Mouse (Mus musculus) CD4-positive helper T cell, adult 2 months (primary cell): ENCODE measurements around the gene Slc1a5.

Experiments
- DNase-seq: peaks from one replicate; pipeline ENCODE4 v3.0.0-alpha.2; 2012; ENCODE audit warnings: low read depth, missing footprints, low spot score

Gene Slc1a5

DNA sequence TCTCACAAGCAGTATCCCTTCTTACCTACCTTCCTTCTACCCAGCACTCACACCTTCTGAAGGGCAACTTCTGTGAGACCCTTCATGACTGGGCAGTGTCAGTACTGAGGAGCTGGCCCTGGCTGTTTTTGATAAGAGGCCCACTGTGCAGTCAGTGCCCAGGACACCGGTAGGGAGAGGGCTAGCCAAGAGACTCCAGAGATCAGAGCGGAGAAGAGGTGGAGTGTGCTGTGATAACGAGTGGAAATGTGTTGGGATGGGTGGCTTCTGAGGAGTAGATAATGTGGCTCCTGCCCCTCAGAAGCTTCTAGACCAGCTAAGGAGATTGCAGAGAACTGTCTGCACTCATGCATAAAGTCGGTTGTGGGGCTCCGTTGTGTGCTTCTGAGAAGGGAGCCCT is 38.7 kb downstream of the Slc1a5 start:
- DNase-seq: no peak

DNA sequence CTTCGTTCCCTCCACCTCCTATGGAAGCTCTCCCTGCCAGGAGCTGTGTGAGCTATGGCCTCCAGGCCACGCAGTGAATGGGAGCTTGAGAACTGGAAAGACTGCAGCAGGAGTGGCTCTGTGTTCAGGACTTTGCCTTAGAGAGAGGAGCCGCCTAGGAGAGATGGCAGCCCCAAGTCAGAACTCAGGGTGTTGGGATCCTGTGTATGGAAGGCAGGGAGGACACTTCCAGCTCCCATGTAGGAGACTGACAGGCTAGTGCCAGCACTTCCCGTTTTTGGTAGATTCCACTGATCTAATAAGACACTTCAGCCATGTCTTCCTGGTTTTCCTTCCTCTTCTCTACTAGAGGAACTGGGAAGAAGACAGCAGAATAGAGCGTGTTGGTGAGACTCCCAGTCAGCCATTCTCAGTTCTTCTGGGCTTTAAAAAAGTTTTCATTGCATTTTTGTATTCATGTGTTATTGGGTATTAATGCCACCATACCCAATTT is 39.2 kb downstream of the Slc1a5 start:
- no peak for DNase-seq

DNA sequence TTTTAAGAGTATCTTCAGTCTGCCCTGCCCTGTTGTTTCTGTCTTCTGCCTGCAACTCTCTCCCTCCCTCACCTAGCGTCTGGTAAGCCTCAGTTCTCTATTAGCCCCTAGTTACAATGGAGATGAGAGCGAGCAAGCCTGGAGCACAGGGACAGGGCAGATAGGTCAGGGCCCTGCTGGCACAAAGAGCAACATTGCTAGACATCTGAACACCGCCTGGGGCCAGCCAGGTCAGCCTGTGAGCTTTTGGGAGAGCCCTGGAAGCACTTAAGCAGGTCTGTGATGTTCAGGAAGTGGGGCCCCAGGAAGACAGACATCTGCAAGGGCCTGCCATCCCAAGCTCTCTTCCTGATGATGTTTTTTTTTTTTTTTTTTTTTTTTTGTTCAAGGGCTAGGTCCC is 40.0 kb downstream of the Slc1a5 start:
- no peak for DNase-seq

DNA sequence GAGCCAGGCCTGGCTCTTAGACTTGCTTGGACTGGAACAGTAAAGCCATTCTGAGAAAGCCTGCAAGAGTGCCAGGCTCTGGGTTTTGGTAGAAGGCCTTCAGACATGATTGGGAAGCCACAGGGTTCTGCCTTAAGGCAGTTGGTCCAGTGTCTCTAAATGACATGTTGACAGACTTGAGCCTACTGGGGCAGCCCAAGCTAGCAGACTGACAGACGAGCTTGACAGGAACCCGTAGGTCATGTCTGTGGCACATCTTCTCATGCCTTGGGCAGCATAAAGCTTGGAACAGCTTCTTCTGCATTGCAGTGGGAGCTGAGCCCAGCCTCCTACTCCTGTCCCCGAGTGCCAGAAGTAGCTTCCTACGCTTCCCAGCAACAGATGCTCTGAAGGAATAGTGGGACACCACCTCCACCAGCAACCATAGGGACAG is 40.5 kb downstream of the Slc1a5 start:
- no peak for DNase-seq

DNA sequence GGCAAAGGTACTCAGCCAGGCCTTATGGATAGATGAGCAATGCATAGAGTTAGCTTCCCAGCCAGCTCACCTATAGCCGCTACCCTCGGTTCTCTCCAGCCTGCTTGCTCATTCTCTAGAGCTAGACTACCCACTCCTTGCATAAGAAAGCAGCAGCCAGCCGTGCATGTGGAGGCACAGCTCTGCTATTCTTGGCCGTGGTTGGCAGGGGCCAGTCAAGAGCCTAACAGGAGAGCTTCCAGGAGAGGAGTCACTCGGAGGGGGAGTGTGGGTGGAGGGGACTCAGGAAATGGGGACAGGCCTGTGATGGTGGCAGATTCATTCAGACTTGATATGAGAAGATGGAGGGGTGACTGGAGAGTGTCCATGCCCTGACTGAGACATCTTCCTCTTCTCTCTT is 42.6 kb downstream of the Slc1a5 start:
- no peak for DNase-seq

DNA sequence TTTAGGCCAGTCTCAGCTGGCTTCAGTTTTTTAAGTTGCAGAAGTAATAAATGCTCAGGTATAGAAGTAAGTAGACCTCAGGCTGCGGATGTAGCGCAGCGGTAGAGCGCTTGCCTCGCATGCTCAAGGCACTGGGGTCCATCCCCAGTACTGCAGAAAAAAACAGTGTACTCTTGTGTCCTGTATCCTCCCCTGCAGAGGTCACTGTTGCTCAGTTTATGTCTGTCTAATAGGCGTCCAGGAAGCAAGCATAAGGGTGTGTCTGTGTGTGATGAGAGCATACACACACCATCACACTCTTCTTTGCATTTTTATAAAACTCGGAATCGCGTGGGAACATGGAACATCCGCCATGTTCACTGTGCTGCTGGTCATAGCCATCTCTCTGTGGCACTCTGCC is 44.6 kb downstream of the Slc1a5 start:
- DNase-seq: peak; percentile 81

DNA sequence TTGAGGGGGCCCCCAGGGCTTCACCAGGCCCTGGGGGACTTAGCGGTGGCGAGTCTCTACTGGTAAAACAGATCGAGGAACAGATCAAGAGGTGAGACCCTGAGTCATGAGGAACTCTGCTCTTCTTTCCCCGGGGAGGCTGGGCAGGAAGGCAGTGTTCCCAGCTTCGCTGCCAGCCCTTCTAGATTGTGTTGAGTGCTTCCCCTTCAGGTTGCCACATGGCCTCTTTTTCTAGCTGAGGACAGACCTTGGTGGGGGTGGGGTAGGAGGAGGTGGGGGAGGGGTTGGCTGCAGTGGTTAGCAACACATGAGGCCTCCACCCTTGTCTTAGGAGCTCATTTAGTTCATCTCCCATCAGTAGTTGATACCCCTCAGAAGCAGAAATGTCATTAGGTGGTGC is 45.4 kb downstream of the Slc1a5 start:
- DNase-seq: no peak

DNA sequence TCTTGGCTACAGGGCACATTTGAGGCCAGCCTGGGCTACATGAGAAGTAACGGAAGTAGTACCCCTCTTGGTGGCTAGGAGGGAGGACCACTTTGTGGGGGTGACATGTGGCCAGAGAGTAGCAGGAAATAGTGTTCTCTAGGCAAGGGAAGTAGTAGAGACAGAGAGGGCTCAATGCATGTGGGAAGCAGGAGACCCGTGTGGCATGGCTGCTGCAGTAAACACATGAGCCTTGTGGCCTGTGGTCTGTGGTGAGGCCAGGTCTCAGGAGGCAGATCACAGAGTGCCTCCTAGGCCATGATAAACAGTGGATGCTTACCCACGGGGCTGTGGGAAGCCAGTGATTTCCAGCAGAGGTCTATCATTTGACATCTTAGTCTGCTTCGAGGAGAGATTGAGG is 46.1 kb downstream of the Slc1a5 start:
- peak; percentile 78 for DNase-seq

DNA sequence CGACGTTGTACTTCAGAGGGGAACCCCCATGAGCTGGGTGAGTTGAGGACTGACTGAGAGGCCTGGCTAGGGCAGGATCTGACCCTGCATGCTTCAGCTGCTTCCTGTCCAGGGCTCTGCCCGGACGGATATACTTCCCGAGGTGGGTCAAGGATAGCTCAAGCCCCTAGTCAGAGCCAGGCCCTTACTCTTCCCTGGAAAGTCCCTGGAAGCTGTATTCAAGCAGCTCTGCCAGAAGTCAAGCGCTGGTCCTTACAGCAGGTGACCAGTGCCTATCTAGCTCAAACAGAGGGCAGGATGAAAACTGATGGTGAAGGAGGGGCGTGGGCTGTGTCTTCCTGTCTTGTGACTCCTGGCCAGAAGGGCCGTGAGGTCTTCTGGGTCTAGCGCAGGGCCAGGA is 49.3 kb downstream of the Slc1a5 start:
- no peak for DNase-seq

DNA sequence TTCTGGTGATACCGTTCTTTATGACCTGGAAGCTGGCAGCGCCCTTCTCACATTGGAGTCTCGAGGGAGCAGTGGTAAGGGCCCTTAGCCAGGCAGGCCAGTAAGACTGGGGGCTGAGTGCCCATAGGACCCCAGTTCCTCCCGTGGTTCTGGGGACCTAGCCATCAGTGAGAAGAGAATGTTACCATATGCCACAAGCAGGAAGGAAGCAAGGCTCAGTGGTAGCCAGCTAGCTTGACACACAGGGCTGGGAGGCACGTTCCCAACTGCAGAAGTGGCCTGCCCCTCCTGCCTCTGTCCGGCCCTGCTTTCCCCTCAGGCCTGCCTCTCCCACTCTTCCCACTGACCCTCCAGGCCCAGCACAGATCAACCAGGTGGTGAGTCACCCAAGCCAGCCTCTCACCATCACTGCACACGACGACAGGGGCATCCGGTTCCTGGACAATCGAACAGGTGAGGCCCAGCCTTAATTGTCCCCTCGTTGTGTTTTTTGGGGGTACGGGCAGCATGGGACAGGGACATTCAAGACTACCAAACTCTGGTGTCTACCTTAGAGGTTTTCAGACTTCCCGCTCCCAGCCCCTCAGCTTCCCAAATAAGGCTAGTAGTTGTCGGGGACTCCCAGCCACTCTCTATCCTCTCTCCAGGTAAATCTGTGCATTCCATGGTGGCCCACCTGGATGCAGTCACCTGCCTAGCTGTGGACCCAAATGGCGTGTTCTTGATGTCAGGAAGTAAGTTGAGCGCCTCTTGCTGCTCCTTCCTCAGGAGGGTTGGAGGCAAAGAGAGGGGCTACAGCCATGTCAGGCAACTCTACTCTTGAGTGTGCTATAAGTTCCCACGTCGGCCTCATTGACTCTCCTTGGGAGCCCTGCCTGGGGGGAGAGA is 57.0 kb downstream of the Slc1a5 start:
- DNase-seq: no peak

DNA sequence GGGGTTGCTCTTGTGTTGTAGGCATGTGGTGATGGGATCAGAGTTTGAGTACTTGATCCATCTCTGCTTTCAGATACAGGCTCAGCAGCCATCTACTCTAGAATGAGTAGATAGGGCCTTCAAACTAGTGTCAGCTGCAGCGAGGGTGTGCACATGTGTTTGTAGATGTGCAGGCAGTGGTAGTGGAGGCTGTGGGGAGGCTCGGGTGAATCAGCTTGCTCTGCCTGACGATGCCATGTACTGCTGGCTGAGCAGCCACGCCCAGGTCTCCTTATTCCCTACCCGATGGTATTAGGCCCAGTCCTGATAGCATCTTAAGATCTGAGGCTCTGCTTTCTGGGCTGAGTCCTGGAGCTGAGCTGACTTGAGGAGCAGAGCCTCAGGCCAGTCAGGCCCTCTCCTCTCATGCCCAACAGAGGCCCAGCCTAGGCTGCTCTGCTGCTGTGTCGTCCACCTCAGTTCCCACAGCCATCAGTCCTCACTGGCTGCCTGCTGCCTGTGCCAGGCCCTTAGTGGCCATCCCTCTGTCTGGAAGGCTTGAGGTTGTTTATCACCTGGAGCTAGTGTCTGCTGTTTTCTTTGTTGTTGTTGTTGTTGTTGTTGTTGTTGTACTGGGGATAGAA is 57.8 kb downstream of the Slc1a5 start:
- no peak for DNase-seq

DNA sequence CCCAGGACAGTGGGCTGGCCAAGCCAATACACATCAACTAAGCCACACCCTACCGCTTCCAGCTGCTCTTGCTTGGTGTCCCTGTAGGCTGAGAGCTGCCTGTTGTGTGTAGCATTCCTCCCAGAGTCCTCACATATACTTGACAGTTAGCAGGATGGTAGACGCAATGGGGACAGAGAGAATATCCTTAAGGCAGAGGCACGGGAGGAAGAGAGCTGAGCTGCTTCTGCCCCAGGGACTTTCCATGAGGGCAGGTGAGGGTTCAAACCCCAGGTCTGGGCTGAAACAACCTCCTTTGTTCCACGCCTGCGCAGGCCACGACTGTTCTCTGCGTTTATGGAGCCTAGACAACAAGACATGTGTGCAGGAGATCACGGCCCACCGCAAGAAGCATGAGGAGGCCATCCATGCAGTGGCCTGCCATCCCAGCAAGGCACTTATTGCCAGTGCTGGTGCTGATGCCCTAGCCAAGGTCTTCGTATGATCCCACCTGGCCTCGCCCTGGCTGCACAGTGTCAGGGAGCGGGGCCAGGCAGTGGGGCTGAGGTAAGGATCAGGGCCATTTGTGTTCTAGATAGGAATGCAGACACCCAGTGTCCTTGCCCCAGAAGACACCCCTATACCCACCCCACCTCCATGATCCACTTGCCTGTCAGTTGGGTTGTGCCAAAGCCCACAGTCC is 58.4 kb downstream of the Slc1a5 start:
- DNase-seq: no peak

DNA sequence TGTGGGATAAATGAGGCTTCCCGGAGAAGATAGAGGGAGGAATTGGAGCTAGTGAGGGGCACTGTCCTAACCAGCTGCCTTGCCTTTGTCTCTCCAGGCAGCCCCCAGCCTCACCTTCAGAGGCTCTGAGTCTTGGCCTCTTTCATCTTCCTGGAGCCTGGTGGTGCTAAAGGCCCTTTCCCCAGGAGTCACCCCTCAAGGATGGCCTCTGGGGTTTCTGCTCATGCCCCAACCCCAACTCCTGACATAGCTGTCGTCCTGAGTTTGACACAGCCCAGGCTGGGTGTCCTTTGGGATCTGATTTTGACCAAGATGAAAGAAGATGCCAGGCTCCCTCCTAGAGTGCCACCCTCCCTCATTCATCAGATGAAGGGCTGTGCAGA is 59.0 kb downstream of the Slc1a5 start:
- no peak for DNase-seq

DNA sequence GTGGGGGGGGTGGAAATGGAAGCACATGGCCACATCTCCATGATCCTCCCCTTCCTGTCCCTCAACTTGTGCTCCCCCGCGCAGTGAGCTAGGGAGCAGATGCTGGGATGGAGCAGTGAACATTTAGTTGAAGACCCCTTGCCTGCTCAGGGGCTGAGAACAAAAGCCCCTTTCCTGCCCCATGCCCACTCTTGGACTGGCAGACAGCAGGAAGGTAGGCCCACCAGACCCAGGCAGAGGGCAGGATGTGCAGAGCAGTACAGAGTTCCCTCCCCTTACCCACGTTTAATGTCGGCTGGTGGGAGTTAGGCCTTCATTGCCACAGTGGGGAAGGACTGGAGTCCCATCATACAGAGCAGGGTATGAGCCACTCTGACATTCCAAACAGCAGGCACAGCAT is 59.9 kb downstream of the Slc1a5 start:
- DNase-seq: no peak

DNA sequence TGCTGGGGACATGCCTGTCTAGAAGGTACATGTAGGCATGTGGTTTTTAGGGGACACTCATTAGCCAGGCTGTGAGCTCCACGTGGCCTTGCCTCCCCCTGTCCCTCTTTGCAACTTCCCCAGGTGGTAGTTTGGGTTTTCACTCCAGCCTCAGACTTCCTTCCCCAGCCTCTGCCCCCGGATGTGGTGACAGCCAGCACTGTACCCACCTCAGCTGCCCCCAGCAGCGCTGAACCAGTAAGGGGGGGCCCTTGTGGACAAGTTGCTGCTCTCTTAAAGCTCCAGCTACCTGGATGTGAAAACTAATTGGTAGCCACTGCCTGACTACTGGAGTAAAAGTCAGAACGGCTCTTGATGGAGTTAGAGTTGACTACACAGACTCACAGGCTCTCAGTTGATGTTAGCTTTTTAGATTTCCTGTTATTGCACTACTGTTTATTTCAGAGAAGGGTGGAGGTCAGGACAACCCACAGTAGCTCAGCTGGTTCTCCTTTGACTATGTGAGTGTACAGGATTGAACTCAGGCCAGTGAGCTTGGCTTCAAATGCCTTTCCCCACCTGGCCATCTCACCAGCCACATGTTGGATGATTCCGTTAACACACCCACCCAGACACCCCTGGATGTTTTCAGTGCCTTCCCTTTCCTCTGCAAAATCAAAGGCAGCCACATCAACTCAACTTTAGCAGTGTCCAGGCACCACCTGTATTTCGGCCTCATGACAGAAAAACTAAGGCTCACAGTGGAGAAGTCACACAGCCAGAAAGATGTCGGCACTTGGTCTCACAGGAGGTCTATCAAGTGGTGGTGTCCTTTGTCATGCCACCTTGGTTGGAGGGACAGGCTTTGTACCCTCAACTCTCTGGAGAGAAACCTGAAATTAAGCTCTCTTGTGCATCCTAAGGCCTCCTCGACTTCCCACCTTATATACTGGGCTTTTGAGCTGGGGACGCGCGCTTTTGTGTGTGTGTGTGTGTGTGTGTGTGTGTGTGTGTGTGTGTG is 60.7 kb downstream of the Slc1a5 start:
- DNase-seq: peak; percentile 86

DNA sequence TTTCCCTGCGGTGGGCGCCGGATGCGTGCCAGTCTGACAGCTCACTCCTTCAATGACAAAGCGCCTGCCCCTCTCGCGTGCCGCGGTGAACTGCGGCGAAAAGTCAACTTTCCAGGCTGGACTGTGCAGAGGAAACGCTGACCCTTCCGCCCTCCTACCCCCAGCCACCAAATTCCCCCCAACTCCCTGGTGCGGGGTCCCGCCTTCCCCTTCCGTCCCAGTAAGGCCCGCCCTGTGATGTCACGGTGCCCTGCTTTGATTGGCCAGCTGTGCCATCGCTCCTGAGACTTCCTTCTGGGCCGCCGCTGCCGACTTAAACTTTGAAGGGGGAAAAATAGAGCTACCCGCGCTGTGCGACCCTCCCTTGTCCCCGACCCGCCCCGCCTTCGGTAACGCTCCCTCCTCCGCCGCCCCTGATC is 61.5 kb downstream of the Slc1a5 start, which contains the start of gene Prkd2:
TSS of gene Prkd2 (plus strand) at position 258 of the 419 bp plus-strand sequence.
- peak; percentile 87 for DNase-seq

DNA sequence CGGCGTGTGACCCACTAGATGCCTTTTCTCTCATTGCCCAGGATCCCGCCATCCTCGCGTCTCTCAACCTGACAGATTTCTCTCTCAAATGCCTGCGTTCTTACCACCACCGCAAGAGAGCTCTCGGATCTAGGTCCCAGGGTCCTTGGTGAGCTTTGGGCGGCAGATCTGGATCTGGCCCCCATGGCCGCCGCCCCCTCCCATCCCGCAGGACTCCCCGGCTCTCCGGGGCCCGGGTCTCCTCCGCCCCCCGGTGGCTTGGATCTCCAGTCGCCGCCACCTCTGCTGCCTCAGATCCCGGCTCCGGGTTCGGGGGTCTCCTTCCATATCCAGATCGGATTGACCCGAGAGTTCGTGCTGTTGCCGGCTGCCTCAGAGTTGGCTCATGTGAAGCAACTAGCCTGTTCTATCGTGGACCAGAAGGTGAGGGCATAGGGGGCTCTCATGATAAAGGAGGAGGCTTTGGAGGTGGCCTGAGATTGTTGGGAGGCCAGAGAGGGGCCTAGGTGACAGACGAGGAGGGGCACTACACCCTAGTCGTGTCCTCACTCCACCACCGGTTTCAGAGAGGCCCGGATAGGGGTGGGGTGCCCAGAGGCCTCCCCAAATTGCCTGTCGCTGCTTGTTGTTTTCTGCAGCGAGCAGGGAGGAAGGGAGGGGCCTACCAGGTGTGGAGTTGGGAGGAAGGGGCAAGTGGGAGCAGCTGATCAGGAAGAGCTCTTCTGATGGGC is 62.5 kb downstream of the Slc1a5 start:
- DNase-seq: peak; percentile 72

DNA sequence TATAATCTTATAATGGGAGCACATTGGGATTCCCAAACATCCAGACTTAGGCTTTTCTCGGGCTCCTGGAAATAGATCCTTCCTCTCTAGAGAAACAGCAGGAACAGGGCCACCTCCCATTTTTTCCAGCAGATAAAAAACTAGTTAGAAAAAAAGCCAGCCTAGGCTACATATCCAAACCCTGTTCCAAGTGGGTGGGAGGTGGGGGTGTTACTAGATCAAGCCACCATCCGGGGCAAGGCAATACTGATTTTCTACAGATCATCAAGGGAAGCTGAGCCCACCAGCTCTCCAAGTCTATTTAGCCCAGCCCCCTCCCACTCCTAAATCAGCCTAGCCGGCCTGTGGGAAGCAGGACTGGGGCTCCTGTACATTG is 63.5 kb downstream of the Slc1a5 start:
- no peak for DNase-seq

DNA sequence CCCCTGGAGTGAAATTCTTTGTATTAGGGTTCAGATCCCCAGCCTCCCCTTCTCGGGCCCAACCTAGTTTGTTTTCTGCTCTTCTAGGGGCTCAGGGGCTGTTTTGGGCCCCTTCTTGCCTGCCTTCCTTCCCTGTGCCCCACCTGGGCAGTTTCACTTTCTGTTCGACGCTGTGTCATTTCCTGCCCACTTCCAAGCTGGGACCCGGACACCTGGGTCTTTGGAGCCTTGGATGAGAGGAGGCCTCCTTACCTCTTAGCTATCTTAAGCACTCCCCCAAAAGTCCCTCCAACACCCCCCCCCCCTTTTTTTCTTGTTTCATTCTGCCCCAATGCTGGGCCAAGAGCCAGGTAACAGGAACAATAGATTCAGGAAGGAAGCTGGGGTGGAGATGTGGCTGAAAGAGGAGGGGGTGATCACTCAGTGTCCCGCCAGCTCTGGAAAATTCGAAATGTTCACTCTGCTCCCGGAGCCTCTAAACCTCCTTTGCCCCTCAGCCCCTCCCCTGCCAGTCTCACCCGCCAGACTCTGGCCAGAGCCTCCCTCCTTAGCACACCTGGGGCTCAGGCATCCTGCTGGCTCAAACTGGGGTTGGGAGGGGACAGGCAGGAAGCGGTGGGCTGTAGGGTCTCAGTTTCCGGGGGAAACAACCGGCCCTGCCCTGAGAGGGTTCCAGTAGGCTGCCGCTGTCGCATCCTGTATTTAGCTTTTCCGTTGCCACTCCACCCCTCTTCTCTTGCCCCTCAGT is 64.1 kb downstream of the Slc1a5 start:
- DNase-seq: peak; percentile 76

DNA sequence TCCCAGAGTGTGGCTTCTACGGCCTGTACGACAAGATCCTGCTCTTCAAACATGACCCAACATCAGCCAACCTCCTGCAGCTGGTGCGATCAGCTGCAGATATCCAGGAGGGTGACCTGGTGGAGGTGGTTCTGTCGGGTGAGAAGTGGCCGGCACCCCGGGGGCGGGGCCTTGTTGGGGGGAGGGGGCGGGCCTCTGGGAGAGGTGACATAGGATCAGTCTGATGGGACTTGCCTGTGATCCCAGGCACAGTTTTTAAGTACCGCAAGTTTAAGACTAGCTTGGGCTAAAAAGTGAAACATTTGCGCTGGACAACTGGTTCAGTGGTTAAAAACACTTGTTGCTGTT is 64.7 kb downstream of the Slc1a5 start:
- DNase-seq: no peak
